Mouse (Mus musculus) gastrocnemius, postnatal 10 days (tissue): ENCODE results near the gene Gm20696. TPM values are rescaled to one million over a fixed set of nuclear protein-coding genes. Genes with fewer than 3 reads are reported as not detected.

Source experiments
- DNase-seq: peaks from one replicate; pipeline ENCODE4 v3.0.0; 2021; ENCODE audit warnings: mixed read lengths
- microRNA-seq, 2 experiments: library from miRNA; unstranded; fragments of <30 nt; microRNA quantifications; one replicate each; pipeline ENCODE4 v1.2.0; 2021
- total RNA-seq, 2 experiments: library from RNA; stranded (reverse); gene quantifications; 2 replicates each; pipeline ENCODE4 v1.2.3; 2021

Gm20696 gene
- total RNA-seq, 2 experiments from 2014 or later = 2.0 to 3.9 TPM

DNA sequence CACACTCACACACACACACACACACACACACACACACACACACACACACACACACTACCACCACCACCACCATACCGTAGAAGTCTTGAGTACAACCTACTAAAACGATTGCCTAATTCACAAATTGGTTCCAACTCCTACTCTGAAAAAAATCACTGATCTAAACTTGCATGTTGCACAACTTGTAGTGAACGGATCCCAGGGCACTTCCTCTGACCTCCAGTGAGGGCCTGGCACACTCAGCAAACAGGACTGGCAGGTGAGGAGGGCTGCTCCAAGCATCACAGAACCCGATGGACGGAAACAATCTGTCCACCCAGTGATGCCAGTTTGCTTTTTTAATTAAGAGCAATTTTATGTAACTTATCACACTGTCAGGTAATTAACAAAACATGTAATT, 413.8 kb downstream of the Gm20696 start:
- no peak for DNase-seq

- DNase-seq = no peak
Measured at GRCm38 (mm10) chr6:99251924-99252323, 414.7 kb downstream of the Gm20696 start.

- no peak for DNase-seq
Measured at GRCm38 (mm10) chr6:99251222-99251621, 415.4 kb downstream of the Gm20696 start.

DNA sequence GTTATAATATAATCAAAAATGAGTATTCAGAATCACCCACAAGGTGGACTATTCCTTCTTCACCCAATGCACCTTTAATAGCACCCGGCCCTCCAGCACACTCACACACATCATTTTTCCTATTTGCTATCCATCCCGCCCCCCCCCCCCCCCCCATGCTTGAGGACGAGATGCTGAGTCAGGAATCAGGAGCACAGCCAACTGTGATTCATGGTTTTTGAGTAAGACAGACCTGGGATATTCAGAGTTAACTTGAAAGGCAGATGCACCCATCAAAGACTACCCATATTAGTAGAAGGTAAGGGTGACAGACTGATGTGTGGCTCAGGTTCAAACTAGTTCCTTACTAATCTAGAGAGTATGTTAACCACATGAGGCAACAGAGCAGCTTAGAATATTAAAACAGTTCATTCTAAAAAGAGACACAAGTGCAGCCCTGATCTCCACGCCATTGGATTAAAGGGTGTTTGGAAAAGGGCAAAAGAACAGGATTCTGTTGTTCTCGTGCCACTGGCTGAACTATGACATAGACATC, 417.0 kb downstream of the Gm20696 start:
- no peak for DNase-seq

DNA sequence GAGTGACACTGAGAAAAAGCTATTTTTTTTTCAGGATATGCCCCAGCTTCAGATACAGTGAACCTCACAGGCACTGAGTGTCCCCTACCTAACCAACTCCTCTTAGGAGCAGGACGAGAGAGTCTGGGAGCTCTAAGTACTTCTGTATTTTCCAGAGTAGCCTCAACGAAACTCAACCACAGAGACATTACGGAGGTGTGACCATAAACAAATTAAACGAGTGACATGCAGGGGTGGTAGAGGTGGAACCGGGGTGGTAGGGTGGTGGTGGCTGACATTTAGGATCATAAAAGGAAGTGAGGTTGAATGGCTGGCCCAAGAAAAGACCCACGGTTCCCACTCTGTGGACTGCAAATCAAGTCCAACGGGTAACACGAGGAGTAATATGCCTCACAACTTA, 418.2 kb downstream of the Gm20696 start:
- DNase-seq = no peak

- no peak for DNase-seq
Measured at GRCm38 (mm10) chr6:99241625-99242395, 424.8 kb downstream of the Gm20696 start.

DNA sequence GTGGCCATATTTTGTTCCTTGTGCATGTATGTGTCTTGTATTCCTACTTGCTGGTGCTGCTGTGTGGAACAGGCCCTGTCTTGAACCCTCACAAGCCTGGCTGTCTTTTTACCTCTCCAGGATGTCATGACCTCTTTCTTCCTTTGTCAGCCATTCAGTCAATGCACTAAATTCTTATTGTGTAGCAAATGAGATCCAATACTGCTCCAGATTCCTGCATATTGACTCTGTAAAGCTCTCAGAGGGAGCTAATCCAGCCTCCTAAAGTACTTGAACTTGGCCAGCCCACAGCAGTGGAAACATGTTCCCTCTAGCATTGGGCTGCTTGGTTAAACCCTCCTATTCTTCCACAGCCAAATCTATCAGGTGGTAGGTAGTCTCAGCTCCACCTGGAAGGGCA, 425.8 kb downstream of the Gm20696 start:
- DNase-seq = no peak

DNA sequence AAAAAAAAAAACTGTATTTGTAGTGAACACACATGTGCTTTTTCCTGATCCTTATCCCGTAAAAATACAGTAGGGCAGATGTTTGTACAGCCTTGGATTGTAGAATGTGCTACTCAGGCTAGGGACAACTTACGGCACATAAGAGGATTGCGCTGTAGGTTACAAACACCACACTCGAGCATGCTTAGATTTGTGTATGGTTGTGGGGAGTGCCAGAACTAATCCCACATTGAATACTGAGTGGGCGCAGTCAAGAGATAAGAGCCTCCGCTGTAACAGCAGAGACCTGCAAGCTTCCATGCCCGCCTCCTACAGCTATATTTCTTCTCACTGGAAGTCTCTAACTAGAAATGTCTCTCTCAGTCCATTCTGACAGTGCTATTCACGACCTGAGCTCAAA, 431.0 kb downstream of the Gm20696 start:
- DNase-seq = no peak

DNA sequence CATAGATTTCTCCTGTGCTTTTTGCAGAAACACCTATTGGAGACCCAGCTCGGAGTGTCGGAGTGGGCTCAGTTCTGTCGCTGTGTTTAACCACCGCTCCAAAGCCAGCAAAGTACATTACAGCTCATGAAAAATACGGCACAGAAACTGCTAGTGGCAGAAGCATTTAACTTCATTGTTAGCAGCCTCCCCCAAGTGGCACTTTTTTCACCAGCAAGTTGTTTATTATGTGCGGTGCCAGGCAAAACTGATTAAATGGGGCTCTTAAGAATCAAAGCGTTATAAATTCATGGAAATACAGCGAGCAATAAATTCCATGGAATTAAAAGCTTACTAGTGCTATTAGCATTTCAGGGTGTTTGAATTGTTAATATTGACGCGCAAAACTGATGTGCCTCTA, 433.2 kb downstream of the Gm20696 start:
- no peak for DNase-seq

DNA sequence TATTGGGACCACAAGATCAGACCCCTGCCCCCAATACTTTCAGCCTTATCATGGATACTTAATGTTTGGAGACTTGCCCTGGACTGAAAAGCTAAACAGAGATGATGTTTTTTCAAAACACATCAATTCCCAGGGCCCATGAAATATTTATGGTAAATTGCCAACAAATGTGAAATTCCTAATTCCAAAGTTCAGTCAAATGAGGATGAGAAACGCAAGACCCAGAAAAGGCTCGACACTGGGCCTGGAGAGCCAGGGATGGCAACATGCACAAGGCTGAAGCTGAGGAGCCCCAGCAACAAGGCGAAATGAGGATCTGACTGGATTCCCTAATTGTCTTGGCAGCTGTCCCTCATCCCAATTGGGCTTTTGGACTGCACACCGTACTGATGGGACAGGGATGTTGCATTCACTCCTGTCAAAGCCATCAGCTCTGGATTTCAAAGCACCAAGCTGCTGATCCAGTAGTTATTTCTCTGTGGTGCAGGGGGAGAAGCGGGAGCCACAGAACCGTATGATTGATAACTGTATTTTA, 438.2 kb downstream of the Gm20696 start:
- no peak for DNase-seq

DNA sequence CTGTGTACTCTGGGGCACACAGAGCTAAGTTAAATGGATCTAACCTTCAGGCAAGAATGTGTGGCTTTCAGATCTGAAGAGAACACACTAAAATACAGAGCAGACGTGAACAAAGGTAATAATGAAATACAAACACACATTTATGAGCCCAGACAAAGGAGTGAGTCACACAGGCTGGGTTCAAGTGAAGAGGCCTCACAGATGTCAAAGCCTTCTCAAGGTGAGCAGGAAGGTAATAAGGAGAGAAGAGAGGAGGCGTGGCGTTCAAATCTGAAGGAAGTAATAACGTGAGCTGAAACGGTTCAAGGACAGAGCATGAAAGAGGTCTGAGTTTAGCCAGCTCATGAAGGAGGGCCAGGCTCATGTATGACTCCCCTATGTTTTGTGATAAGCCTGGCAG, 445.4 kb downstream of the Gm20696 start:
- no peak for DNase-seq

DNA sequence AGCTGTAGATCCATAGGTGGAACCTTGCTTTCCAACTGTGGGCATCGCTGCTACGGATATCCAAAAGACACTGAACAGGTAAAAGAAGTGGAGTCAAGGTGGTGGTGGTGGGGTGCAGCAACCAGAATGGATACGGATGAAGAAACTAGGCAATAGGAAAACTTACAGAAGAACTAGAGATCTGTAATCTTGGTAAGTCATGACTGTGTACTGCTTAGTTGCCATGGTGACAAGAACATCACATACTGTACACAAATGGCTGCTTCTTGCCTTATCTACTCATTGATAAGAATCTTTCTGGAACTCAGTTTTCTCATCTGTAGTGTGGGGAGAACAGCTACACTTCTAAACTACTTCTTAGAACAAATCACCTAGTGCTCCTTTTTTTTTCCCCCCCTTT, 446.1 kb downstream of the Gm20696 start:
- no peak for DNase-seq

DNA sequence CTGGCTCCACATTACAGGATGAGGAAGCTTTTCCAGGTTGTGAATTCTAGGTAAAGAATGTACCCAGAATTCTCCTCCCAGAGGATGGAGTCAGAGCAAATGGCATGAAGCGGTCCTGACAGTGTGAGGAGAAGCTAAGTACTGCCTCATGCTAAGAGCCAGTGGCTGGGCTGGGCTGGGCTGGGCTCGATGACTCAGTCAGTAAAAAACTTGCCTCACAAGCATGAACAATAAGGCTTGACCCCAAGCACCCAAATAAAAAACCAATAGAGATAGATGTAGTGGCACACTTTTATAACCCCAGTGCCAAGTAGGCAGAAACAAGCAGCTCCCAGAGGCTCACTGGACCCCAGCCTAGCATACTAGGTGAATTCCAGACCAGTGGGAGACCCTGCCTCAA, 448.8 kb downstream of the Gm20696 start:
- no peak for DNase-seq

DNA sequence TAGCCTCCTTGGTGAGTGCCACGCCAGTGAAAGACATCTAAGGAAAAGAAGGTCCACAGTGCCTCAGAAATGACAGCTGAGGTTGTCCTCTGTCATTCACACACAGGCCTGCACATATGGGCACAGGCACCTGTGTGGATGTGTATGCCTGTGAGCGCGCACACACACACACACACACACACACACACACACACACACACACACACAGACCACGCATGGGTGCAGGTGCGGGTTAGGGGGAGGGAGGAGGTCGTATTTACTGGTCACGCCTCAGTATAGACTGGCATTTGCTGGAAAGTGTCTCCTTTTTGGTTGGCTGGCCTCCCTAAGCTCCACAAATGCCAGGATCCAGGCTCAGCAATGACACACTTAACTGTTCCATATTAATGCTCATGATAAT, 449.4 kb downstream of the Gm20696 start:
- no peak for DNase-seq

GRCm38 (mm10) chr6:99212461-99212860, 454.1 kb downstream of the Gm20696 start:
- DNase-seq = no peak

- DNase-seq = no peak
Measured at GRCm38 (mm10) chr6:99211663-99212333, 454.8 kb downstream of the Gm20696 start.

GRCm38 (mm10) chr6:99210161-99210560, 456.4 kb downstream of the Gm20696 start:
- DNase-seq = no peak

Small RNA genes lying within 50 kb of the gene (microRNA-seq; reads per million reads assigned to microRNA genes)
- 0 reads per million in 2 experiments for gene Gm22328

Other genes starting within 250 kb of the Gm20696 start
- 10 to 100 TPM; 21.9 to 35.8 TPM for gene Foxp1, start 144.1 kb downstream of the Gm20696 start, total RNA-seq
- gene Eif4e3, start within 50 bp of the Gm20696 start, total RNA-seq = 10 to 100 TPM; 14.6 to 14.8 TPM
- gene Gpr27, start 25.9 kb upstream of the Gm20696 start, total RNA-seq = 1 to 10 TPM; 3.8 to 4.1 TPM
- under 1 TPM in 1 of 2 experiments, not detected in 1; 0.32 TPM for gene Prok2, start 59.6 kb upstream of the Gm20696 start, total RNA-seq